Mouse (Mus musculus) intestine, postnatal 0 days (tissue): ENCODE results near the gene Asb18. TPM values are rescaled to one million over a fixed set of nuclear protein-coding genes. Genes with fewer than 3 reads are reported as not detected.
A peak's percentile ranks its signal among the peaks of the same experiment; 100 is the strongest.

Source experiments
- ATAC-seq: fragments of 200-750 bp; cut with Nextera tagmentation; 2 replicates; pipeline ENCODE4 v1.8.0; 2017; ENCODE audit warnings: mild to moderate bottlenecking, moderate TSS enrichment, moderate library complexity
- H3K27ac ChIP-seq: fragments of 300-500 bp; sonication (generic); 2 replicates; pipeline ENCODE4 v1.5.1; 2014; ENCODE audit warnings: mild to moderate bottlenecking, low read depth, low read length, moderate library complexity
- H3K27me3 ChIP-seq: fragments of 300-500 bp; sonication (generic); replicated peaks from 2 replicates; pipeline ENCODE4 v1.6.1; 2014; ENCODE audit warnings: low read length, mixed read lengths; ENCODE audit not compliant: control insufficient read depth, insufficient read depth
- H3K36me3 ChIP-seq: fragments of 300-500 bp; sonication (generic); 2 replicates; pipeline ENCODE4 v1.6.1; 2014; ENCODE audit warnings: mild to moderate bottlenecking, moderate library complexity; ENCODE audit not compliant: control insufficient read depth, insufficient read depth
- H3K4me1 ChIP-seq: fragments of 300-500 bp; sonication (generic); replicated peaks from 2 replicates; pipeline ENCODE4 v1.6.1; 2014; ENCODE audit warnings: antibody characterized with exemption, low read length, mixed read lengths; ENCODE audit not compliant: control insufficient read depth, insufficient read depth
- H3K4me2 ChIP-seq: fragments of 300-500 bp; sonication (generic); replicated peaks from 2 replicates; pipeline ENCODE4 v1.6.1; 2014; ENCODE audit warnings: low read depth, mild to moderate bottlenecking, moderate library complexity
- H3K4me3 ChIP-seq: fragments of 300-500 bp; sonication (generic); 2 replicates; pipeline ENCODE4 v1.5.1; 2014; ENCODE audit warnings: low read depth, low read length
- H3K9ac ChIP-seq: fragments of 300-500 bp; sonication (generic); 2 replicates; pipeline ENCODE4 v1.6.1; 2014; ENCODE audit warnings: mild to moderate bottlenecking, low read depth, low read length
- H3K9me3 ChIP-seq: fragments of 300-500 bp; sonication (generic); 2 replicates; pipeline ENCODE4 v1.6.1; 2016; ENCODE audit warnings: mixed run types; ENCODE audit not compliant: control insufficient read depth
- CTCF ChIP-seq: sonication (generic); IDR thresholded peaks from 2 replicates; pipeline ENCODE4 v1.5.1; 2016; ENCODE audit warnings: low read depth, mild to moderate bottlenecking, control low read depth, antibody characterized with exemption, moderate library complexity
- WGBS: fragments of 180-500 bp; shearing (Covaris S2); extraction: QIAGEN DNeasy Blood & Tissue Kit; methylation state at CpG from one replicate; pipeline ENCODE4 v1.1.7; 2014; 5-methylcytosine and 5-hydroxymethylcytosine counted together
- polyA plus RNA-seq: library from polyadenylated mRNA; unstranded; fragments of >200 nt; fragmentation: Nextera tagmentation; extraction: Ambion mirVana; gene quantifications from 2 replicates; pipeline ENCODE4 v1.2.1, GENCODE M21; 2015

Asb18 gene
- not detected in 2 replicates for polyA plus RNA-seq

- WGBS = 72% methylated on average over 5 of the region's 5 CpGs
- TF ChIP-seq CTCF = no peak
- Histone ChIP-seq H3K4me3 (no peak within 1 kb of the TSS), H3K27me3 (no peaks in the 10 kb centered on the region), H3K4me1 (no peaks in the 10 kb centered on the region), H3K4me2 (no peak within 1 kb of the TSS), H3K27ac (no peak within 1 kb of the TSS), H3K9me3 (no peaks in the 10 kb centered on the region), H3K36me3 (no peaks in the 10 kb centered on the region), H3K9ac (no peak within 1 kb of the TSS)
- no peak for ATAC-seq
These were observed at the start of gene Asb18 for GRCm38 (mm10) chr1:90014446-90014845. Gene Asb18 (minus strand): TSS chr1:90014666.

- no peak overlapping the region for H3K9ac ChIP-seq
- H3K4me1 ChIP-seq = no peaks in the 10 kb centered on the region
- 22% methylated on average over 7 of the region's 7 CpGs for WGBS
These were observed 46.1 kb upstream of the Asb18 start for GRCm38 (mm10) chr1:90060599-90060998.

DNA sequence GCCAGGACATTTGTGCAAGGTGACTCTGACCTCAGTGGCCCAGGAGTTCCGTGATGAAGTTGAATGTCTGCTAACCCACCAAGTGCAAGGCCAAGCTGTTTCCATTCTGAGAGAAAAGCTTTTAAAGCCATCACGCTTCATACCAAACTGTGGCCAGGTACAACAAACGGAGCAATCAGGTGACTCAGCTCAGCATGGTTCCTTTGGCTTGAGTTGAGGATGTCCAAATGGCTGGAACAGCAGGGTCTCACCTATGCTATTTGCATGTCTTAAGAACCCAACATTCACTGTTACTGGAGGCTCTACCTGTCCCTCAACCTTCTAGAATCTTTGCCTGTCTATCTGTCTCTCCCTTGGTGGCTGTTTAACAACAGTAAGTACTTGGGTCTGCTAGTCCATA, 45.6 kb upstream of the Asb18 start:
- ATAC-seq = no peak
- WGBS = 74% methylated on average over 3 of the region's 3 CpGs
- Histone ChIP-seq H3K27me3 (no peaks in the 10 kb centered on the region), H3K4me2 (no peak overlapping the region), H3K4me3 (no peak overlapping the region), H3K9ac (no peak overlapping the region), H3K4me1 (no peaks in the 10 kb centered on the region), H3K9me3 (no peaks in the 10 kb centered on the region), H3K36me3 (no peaks in the 10 kb centered on the region), H3K27ac (no peak overlapping the region)
- no peak for TF ChIP-seq CTCF

More at GRCm38 (mm10) chr1:90060599-90060998, 46.1 kb upstream of the Asb18 start:
- H3K9me3 ChIP-seq = no peaks in the 10 kb centered on the region
- no peaks in the 10 kb centered on the region for H3K36me3 ChIP-seq
- H3K4me2 ChIP-seq = no peak overlapping the region
- H3K27me3 ChIP-seq = no peaks in the 10 kb centered on the region
- no peak overlapping the region for H3K4me3 ChIP-seq
- no peak overlapping the region for H3K27ac ChIP-seq
- peak; percentile 84 for TF ChIP-seq CTCF
- no peak for ATAC-seq

DNA sequence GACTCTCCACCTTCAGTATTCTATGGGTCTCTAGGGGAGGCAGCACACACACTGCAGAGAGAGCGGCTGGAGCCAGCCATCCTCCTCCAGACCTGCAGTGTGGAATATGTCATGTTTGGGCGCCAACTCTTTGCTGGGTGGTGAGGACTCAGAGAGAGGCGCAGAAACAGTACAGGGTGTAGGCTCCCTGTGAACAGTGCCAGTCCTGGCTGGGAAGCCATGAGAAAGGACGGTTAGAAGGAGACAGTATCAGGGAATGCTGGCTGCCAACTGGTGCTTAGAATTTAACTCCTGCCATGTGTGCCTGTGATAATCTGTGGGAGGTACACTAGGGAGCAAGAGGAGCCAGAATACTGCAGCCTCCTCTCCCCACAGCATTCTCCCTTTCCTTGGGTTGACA, 40.5 kb upstream of the Asb18 start:
- Histone ChIP-seq H3K4me2 (no peak overlapping the region), H3K4me1 (no peaks in the 10 kb centered on the region), H3K9me3 (no peaks in the 10 kb centered on the region), H3K4me3 (no peak overlapping the region), H3K27ac (no peak overlapping the region), H3K36me3 (no peaks in the 10 kb centered on the region), H3K9ac (no peak overlapping the region), H3K27me3 (no peaks in the 10 kb centered on the region)
- no peak for ATAC-seq
- 85% methylated on average over 4 of the region's 4 CpGs for WGBS
- no peak for TF ChIP-seq CTCF

DNA sequence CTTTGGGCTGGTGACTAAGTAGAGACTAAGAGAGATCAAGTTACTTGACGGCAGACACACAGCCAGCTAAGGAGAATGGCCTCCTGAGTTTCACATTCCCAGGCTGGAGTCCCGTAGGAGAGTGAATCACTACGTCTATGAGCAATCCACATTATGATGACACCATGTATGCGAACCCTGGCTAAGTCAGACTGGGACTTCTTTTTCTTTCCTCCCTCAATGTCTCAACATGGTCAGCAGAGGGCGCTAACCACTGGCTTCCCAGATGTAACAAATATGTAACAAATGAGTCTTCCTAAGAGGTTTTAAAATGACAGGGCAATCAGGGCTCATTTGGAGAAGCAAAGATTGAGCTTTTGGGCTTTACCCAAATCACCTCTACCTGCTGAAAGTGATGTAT, 36.9 kb upstream of the Asb18 start:
- Histone ChIP-seq H3K27me3 (no peaks in the 10 kb centered on the region), H3K9ac (no peak overlapping the region), H3K4me2 (no peak overlapping the region), H3K36me3 (no peaks in the 10 kb centered on the region), H3K9me3 (no peaks in the 10 kb centered on the region), H3K27ac (no peak overlapping the region), H3K4me1 (no peaks in the 10 kb centered on the region), H3K4me3 (no peak overlapping the region)
- WGBS = 19% methylated on average over 5 of the region's 5 CpGs
- peak; percentile 83 for TF ChIP-seq CTCF
- no peak for ATAC-seq

- Histone ChIP-seq H3K4me2 (no peak overlapping the region), H3K9me3 (no peaks in the 10 kb centered on the region), H3K36me3 (no peaks in the 10 kb centered on the region), H3K27ac (no peak overlapping the region), H3K27me3 (no peaks in the 10 kb centered on the region), H3K9ac (no peak overlapping the region), H3K4me3 (no peak overlapping the region), H3K4me1 (no peaks in the 10 kb centered on the region)
- TF ChIP-seq CTCF = no peak
- 45% methylated on average over 20 of the region's 20 CpGs for WGBS
- ATAC-seq = no peak
These were observed 35.7 kb upstream of the Asb18 start for GRCm38 (mm10) chr1:90050046-90050739.
